Mouse (Mus musculus): Measurements from ENCODE around the gene Pou2f3.
A peak's percentile ranks its signal among the peaks of the same experiment; 100 is the strongest.
"Not testable (repeated sequence)": the region's sequence is repeated elsewhere in the genome, so short reads cannot be mapped to it uniquely, and the experiment has no call there.

Pou2f3 gene

GRCm38 (mm10) chr9:43167081-43167480, 43.1 kb downstream of the Pou2f3 start:
- DNase-seq (ENCODE audit: extremely low read depth, low read depth, low spot score), result no peak

GRCm38 (mm10) chr9:43166346-43166745, 43.8 kb downstream of the Pou2f3 start:
- DNase-seq (ENCODE audit: extremely low read depth, low read depth, low spot score), result no peak

- DNase-seq (ENCODE audit: extremely low read depth, low read depth, low spot score), result no peak
Observed at GRCm38 (mm10) chr9:43155960-43156359, 54.2 kb downstream of the Pou2f3 start.

GRCm38 (mm10) chr9:43151779-43152178, 58.4 kb downstream of the Pou2f3 start:
- peak; percentile 42 for DNase-seq (ENCODE audit: extremely low read depth, low read depth, low spot score)

- no peak for DNase-seq (ENCODE audit: extremely low read depth, low read depth, low spot score)
Observed at GRCm38 (mm10) chr9:43150957-43151356, 59.2 kb downstream of the Pou2f3 start.

- no peak for DNase-seq (ENCODE audit: extremely low read depth, low read depth, low spot score)
Observed at GRCm38 (mm10) chr9:43150075-43150474, 60.1 kb downstream of the Pou2f3 start.

- no peak for DNase-seq (ENCODE audit: extremely low read depth, low read depth, low spot score)
Observed at GRCm38 (mm10) chr9:43149498-43149897, 60.7 kb downstream of the Pou2f3 start.

- no peak for DNase-seq (ENCODE audit: extremely low read depth, low read depth, low spot score)
Observed at GRCm38 (mm10) chr9:43145196-43145595, 65.0 kb downstream of the Pou2f3 start.

- peak; percentile 85 for DNase-seq (ENCODE audit: extremely low read depth, low read depth, low spot score)
Observed at GRCm38 (mm10) chr9:43144206-43144810, 65.9 kb downstream of the Pou2f3 start.

GRCm38 (mm10) chr9:43141839-43142238, 68.3 kb downstream of the Pou2f3 start:
- no peak for DNase-seq (ENCODE audit: extremely low read depth, low read depth, low spot score)

- no peak for DNase-seq (ENCODE audit: extremely low read depth, low read depth, low spot score)
Observed at GRCm38 (mm10) chr9:43133525-43133924, 76.6 kb downstream of the Pou2f3 start.

- DNase-seq (ENCODE audit: extremely low read depth, low read depth, low spot score), result no peak
Observed at GRCm38 (mm10) chr9:43132380-43132779, 77.8 kb downstream of the Pou2f3 start.

- DNase-seq (ENCODE audit: extremely low read depth, low read depth, low spot score), result no peak
Observed at GRCm38 (mm10) chr9:43131940-43132339, 78.2 kb downstream of the Pou2f3 start.

- no peak for DNase-seq (ENCODE audit: extremely low read depth, low read depth, low spot score)
Observed at GRCm38 (mm10) chr9:43130684-43131083, 79.5 kb downstream of the Pou2f3 start.

- DNase-seq (ENCODE audit: extremely low read depth, low read depth, low spot score), result no peak
Observed at GRCm38 (mm10) chr9:43127101-43127787, 82.9 kb downstream of the Pou2f3 start.

GRCm38 (mm10) chr9:43122379-43122778, 87.8 kb downstream of the Pou2f3 start:
- no peak for DNase-seq (ENCODE audit: extremely low read depth, low read depth, low spot score)

- DNase-seq (ENCODE audit: extremely low read depth, low read depth, low spot score), result not testable (repeated sequence)
Observed at GRCm38 (mm10) chr9:43121948-43122347, 88.2 kb downstream of the Pou2f3 start.

GRCm38 (mm10) chr9:43116997-43117336, 93.2 kb downstream of the Pou2f3 start:
- no peak for DNase-seq (ENCODE audit: extremely low read depth, low read depth, low spot score)

- no peak for DNase-seq (ENCODE audit: extremely low read depth, low read depth, low spot score)
Observed at GRCm38 (mm10) chr9:43116134-43116996, 93.8 kb downstream of the Pou2f3 start, which contains the start of gene Tmem136. Gene Tmem136, minus strand, starts transcription at chr9:43116570.

GRCm38 (mm10) chr9:43115431-43116133, 94.6 kb downstream of the Pou2f3 start:
- DNase-seq (ENCODE audit: extremely low read depth, low read depth, low spot score), result no peak

- no peak for DNase-seq (ENCODE audit: extremely low read depth, low read depth, low spot score)
Observed at GRCm38 (mm10) chr9:43114833-43115232, 95.3 kb downstream of the Pou2f3 start.

Data from fat pad, adult 2 months (tissue).